8 mouse cellular contexts compared by ENCODE assay signal in genomic region chr14:60378057-60378565, GRCm38 (mm10). TPM values are rescaled to one million over a fixed set of nuclear protein-coding genes. Genes with fewer than 3 reads are reported as not detected.
A peak's percentile ranks its signal among the peaks of the same experiment; 100 is the strongest.
DNase-seq lines count a peak whose midpoint lies in the region; ATAC-seq and TF ChIP-seq lines count a peak whose summit lies in the region.

No protein-coding gene starts in this region.

- no peaks in the 10 kb centered on the region for H3K36me3 ChIP-seq in heart, embryonic 11.5 days (ENCODE audit: control insufficient read depth, insufficient read depth, low read length)
- no peaks in the 10 kb centered on the region for H3K36me3 ChIP-seq in liver, embryonic 16.5 days (ENCODE audit: control insufficient read depth, insufficient read depth)

- peaks cover 44% of the 10 kb centered on the region for H3K27me3 ChIP-seq in heart, embryonic 11.5 days (ENCODE audit: control insufficient read depth, insufficient read depth, low read length)
- peaks cover 31% of the 10 kb centered on the region for H3K27me3 ChIP-seq in liver, embryonic 16.5 days (ENCODE audit: control insufficient read depth, insufficient read depth, low read depth, low read length)

- peak overlapping the region; percentile 69 for H3K9ac ChIP-seq in heart, embryonic 11.5 days (ENCODE audit: low read depth, low read length)
- peak overlapping the region; percentile 42 for H3K9ac ChIP-seq in liver, embryonic 16.5 days (ENCODE audit: low read depth, low read length)

- H3K4me2 ChIP-seq in heart, embryonic 11.5 days: peak overlapping the region; percentile 95
- H3K4me2 ChIP-seq in liver, embryonic 16.5 days (ENCODE audit: low read depth, low read length): peak overlapping the region; percentile 59

- peaks cover 6% of the 10 kb centered on the region; the same call in 1 of the 2 replicates for H3K4me1 ChIP-seq in heart, embryonic 11.5 days (ENCODE audit: control insufficient read depth, insufficient read depth, low read length)
- H3K4me1 ChIP-seq in liver, embryonic 16.5 days (ENCODE audit: control insufficient read depth, low read depth, low read length): no peaks in the 10 kb centered on the region

- 0 out of 2 replicates have a peak, but pooled peaks have one; percentile 39 for ATAC-seq in heart, embryonic 11.5 days (replicated peaks; ENCODE audit: insufficient number of reproducible peaks, low FRiP score, low TSS enrichment)
- peak; percentile 55 for ATAC-seq in liver, embryonic 16.5 days (ENCODE audit: low read depth)

- under 1% methylated on average over 53 of the region's 53 CpGs for WGBS in heart, embryonic 11.5 days (ENCODE audit: insufficient replicate concordance)
- under 1% methylated on average over 53 of the region's 53 CpGs for WGBS in liver, embryonic 16.5 days (ENCODE audit: insufficient replicate concordance)

- TF ChIP-seq CTCF in layer of hippocampus, adult 2 months (conservative IDR thresholded peaks at IDR 0.05): no peak

- DNase-seq in heart, postnatal 25 days (ENCODE audit: low spot score): no peak
- DNase-seq in embryo, embryonic 9.5 days (ENCODE audit: extremely low spot score): peak; percentile 81
- DNase-seq in heart, postnatal 10 days: peak; percentile 36 to 41
- DNase-seq in layer of hippocampus, adult 2 months (ENCODE audit: low spot score in 2 of 2): peak; percentile 91 to 92
- peak; percentile 58 for DNase-seq in ovary, adult 18-20 months (ENCODE audit: low spot score)
- DNase-seq in B cell, adult 2 months: no peak

- no peak overlapping the region for H3K27ac ChIP-seq in heart, embryonic 11.5 days (ENCODE audit: low read depth, low read length)
- peak overlapping the region; percentile 92 for H3K27ac ChIP-seq in layer of hippocampus, adult 2 months
- no peak overlapping the region for H3K27ac ChIP-seq in liver, embryonic 16.5 days (ENCODE audit: low read length)

- peak overlapping the region; percentile 62 for H3K4me3 ChIP-seq in heart, embryonic 11.5 days (ENCODE audit: low read depth, low read length)
- H3K4me3 ChIP-seq in layer of hippocampus, adult 2 months: peak overlapping the region; percentile 95
- H3K4me3 ChIP-seq in liver, embryonic 16.5 days (ENCODE audit: low read depth, low read length): peak overlapping the region; percentile 57

- intact Hi-C loops in heart, postnatal 25 days (cut with DNase I): no loop called here
- intact Hi-C loops in heart, postnatal 10 days (cut with DNase I): no loop called here

- no peaks in the 10 kb centered on the region for H3K9me3 ChIP-seq in heart, embryonic 11.5 days (replicated peaks; ENCODE audit: control insufficient read depth, low read length)
- no peaks in the 10 kb centered on the region for H3K9me3 ChIP-seq in liver, embryonic 16.5 days (replicated peaks; ENCODE audit: control insufficient read depth, low read length)

RNA-seq across cellular contexts. Expression of gene Amer2, which starts 5.1 kb away (rescaled TPM):
- 0.50 and 0.54 TPM in 2 replicates for polyA plus RNA-seq in heart, embryonic 11.5 days (2014; fragmentation: Nextera tagmentation; extraction: Ambion mirVana)
- not detected for total RNA-seq in heart, postnatal 25 days (2021)
- under 1 TPM in 1 of 2 experiments, not detected in 1; 0.02 TPM for total RNA-seq in heart, postnatal 10 days (2021)
- 10 to 100 TPM; 47.7 to 49.2 TPM for total RNA-seq in layer of hippocampus, adult 2 months (2021)
- polyA plus RNA-seq in liver, embryonic 16.5 days (2015; fragmentation: Nextera tagmentation; extraction: Ambion mirVana): 0.34 and 0.36 TPM in 2 replicates

Comparison
In these comparisons a context has a peak if more than half of its experiments do, and no peak if none do; other contexts are left out.
1. DNase-seq: peak in embryo, embryonic 9.5 days (single experiment), heart, postnatal 10 days (2 of 2), layer of hippocampus, adult 2 months (2 of 2) and ovary, adult 18-20 months (single experiment); none in heart, postnatal 25 days (single experiment) and B cell, adult 2 months (0 of 2).
2. RNA of gene Amer2, which starts 5.1 kb away (total RNA-seq): 47.7 to 49.2 TPM in layer of hippocampus, adult 2 months; 0.02 TPM in heart, postnatal 10 days and not detected in heart, postnatal 25 days; every median in the first group is over 10 times any median in the second.
3. Peak in every context shown above with its lines, with median percentiles within 50 percentile points of each other: H3K4me3 ChIP-seq.